Mouse (Mus musculus) testis, adult 2 months (tissue): ENCODE results near the gene Fbll1. TPM values are rescaled to one million over a fixed set of nuclear protein-coding genes. Genes with fewer than 3 reads are reported as not detected.

ENCODE experiments used
- H3K27ac ChIP-seq: fragments of 200-500 bp; 2 replicates; pipeline ENCODE4 v1.5.1; 2012; ENCODE audit warnings: low read depth, low read length; ENCODE audit not compliant: control insufficient read depth, insufficient read depth
- H3K27me3 ChIP-seq: fragments of 200-500 bp; 2 replicates; pipeline ENCODE4 v1.6.1; 2012; ENCODE audit warnings: mild to moderate bottlenecking, low read length, moderate library complexity; ENCODE audit not compliant: control insufficient read depth, insufficient read depth
- H3K36me3 ChIP-seq: fragments of 200-500 bp; 2 replicates; pipeline ENCODE4 v1.6.1; 2012; ENCODE audit warnings: mild to moderate bottlenecking, low read length; ENCODE audit not compliant: control insufficient read depth, insufficient read depth
- H3K4me1 ChIP-seq: fragments of 200-500 bp; 2 replicates; pipeline ENCODE4 v1.6.1; 2012; ENCODE audit warnings: low read length; ENCODE audit not compliant: control insufficient read depth, insufficient read depth
- H3K4me3 ChIP-seq: fragments of 200-500 bp; 2 replicates; pipeline ENCODE4 v1.5.1; 2012; ENCODE audit warnings: low read depth, mild to moderate bottlenecking, low read length, moderate library complexity, mixed read lengths; ENCODE audit not compliant: control insufficient read depth
- CTCF ChIP-seq: fragments of 200-500 bp; IDR thresholded peaks from 2 replicates; pipeline ENCODE4 v1.5.1; 2012; ENCODE audit warnings: low read depth, mild to moderate bottlenecking, inconsistent platforms, low read length, moderate library complexity; ENCODE audit not compliant: control insufficient read depth, insufficient read depth, insufficient replicate concordance
- POLR2A ChIP-seq: fragments of 200-500 bp; IDR thresholded peaks from 2 replicates; pipeline ENCODE4 v1.6.1; 2012; ENCODE audit warnings: low read depth, mild to moderate bottlenecking, inconsistent platforms, low read length, moderate library complexity; ENCODE audit not compliant: control insufficient read depth
- polyA plus RNA-seq: library from polyadenylated mRNA; depleted of rRNA; stranded (reverse); fragments of >200 nt; gene quantifications from 2 replicates; pipeline ENCODE4 v1.2.3, GENCODE M21; 2012

Fbll1 gene
- polyA plus RNA-seq, 1 experiment, result 5.5 TPM

DNA sequence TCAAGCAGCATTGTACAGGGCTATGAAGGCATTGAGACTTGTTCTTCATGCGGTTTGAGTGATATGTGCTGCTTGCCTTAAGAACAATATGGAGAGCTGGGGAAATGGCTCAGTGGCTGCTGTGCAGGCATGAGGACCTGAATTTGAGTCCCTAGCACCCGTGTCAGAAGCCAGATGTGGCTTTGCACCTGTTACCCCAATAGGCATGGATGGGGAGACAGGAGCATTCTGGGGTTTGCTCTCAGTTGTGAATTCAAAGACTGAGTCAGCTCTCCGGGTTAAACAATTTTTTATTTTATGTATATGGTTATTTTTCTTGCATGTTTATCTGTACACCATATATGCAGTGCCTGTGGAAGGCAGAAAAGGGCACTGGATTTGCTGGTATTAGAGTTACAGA lies 16.2 kb downstream of the Fbll1 start:
- TF ChIP-seq POLR2A (no peak), CTCF (no peak)

DNA sequence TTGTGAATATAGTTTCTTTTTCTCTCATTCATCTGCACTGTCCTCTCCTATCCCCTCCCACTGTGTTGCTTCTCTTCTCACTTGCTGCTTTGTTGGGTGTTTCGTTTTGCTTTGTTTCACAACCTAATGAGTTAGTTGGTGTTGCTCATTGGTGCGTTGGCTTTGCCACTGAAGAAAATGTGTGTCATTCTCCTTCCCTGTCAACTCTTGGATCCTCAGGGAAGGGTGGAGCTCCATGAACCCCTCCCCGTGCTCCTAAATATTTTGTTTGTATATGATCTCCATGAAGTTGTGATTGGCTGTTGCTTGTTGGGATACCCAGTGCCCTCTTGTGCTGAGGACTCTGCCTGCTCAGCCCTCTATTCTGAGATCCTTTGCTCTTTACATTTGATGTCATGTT lies 18.3 kb downstream of the Fbll1 start:
- Histone ChIP-seq H3K4me1 (no peaks in the 10 kb centered on the region), H3K27me3 (no peaks in the 10 kb centered on the region), H3K4me3 (no peak overlapping the region), H3K36me3 (no peaks in the 10 kb centered on the region; the same call in 1 of the 2 replicates), H3K27ac (no peak overlapping the region)
- TF ChIP-seq POLR2A, result no peak
- no peak for TF ChIP-seq CTCF

More for the DNA sequence above, 16.2 kb downstream of the Fbll1 start:
- Histone ChIP-seq H3K27ac (no peak overlapping the region), H3K4me3 (no peak overlapping the region), H3K4me1 (no peaks in the 10 kb centered on the region), H3K36me3 (no peaks in the 10 kb centered on the region), H3K27me3 (no peaks in the 10 kb centered on the region)

DNA sequence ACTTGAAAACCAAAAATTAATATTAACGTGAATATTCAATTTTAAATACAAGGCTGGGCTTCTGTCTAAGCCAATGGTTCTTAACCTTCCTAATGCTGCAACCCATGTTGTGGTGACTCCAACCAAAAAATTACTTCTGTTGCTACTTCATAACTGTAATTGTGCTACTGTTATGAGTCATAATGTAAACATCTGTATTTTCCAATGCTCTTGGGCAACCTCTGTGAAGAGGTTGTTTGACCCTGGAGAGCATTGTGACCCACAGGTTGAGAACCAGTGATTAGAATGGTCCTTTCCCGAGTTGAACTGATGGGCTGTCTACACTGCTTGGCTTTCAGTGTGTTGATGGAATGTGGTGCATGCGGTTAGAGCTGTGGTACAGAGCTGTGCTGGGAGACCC lies 22.2 kb downstream of the Fbll1 start:
- no peaks in the 10 kb centered on the region; the same call in 1 of the 2 replicates for H3K36me3 ChIP-seq
- no peak for TF ChIP-seq POLR2A
- TF ChIP-seq CTCF, result no peak
- no peak overlapping the region for H3K27ac ChIP-seq

DNA sequence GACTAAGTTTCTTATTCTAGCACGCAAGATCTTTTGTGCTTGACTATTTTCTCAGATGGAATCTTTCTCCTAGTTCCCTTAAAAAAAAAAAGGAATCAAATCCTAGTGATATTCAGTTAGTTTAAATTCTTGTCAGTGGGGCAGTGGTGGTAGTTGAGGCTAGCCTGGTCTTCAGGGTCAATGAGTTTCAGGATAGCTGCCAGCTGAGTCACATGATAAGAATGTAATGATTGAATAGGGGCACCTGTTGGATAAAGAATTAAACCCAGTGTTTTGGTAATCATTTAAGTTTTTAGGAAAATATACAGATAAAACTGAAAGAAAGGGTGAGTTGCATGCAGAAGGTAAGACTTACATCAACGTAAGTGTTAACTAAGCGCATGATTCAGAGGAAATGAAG lies 23.1 kb downstream of the Fbll1 start:
- no peaks in the 10 kb centered on the region; the same call in 1 of the 2 replicates for H3K36me3 ChIP-seq
- no peak for TF ChIP-seq CTCF
- no peak for TF ChIP-seq POLR2A
- H3K4me3 ChIP-seq, result no peak overlapping the region
- no peaks in the 10 kb centered on the region; the same call in 1 of the 2 replicates for H3K4me1 ChIP-seq
- no peaks in the 10 kb centered on the region for H3K27me3 ChIP-seq
- H3K27ac ChIP-seq, result no peak overlapping the region

More for the DNA sequence above, 22.2 kb downstream of the Fbll1 start:
- no peaks in the 10 kb centered on the region for H3K4me1 ChIP-seq
- H3K4me3 ChIP-seq, result no peak overlapping the region
- no peaks in the 10 kb centered on the region for H3K27me3 ChIP-seq

DNA sequence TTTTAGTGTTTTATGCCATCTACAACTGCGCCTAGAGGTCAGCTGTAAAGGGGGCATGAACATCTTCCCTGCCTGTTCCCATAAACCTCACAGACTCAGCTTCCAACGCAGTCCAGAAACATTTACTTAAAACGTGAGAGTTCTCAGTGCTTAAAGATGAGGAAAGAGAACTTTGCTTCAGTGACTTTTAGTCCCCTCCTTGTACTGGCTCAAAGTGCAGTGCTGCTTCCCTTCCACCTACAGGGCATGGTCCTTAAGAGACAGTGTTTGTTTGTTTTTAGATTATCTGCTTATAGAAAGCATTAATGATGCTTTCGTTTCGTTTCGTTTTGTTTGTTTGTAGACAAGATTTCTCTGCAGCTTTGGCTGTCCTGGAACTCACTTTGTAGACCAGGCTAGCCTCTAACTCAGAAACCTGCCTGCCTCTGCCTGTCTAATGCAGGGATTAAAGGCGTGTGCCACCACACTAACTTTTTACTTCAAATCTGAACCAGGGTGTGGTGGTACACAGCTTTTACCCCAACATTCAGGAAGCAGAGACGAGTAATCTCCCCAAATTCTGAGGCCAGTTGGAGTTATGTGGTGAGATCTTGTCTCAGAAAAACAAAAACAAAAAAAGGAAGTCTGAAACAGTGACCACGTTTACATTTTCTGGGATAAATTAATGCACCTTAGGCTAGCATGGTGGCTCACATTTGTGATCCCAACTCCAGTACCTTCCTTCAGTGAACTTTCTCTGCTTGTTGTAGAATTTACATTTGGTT lies 27.8 kb downstream of the Fbll1 start:
- TF ChIP-seq CTCF (no peak), POLR2A (no peak)
- Histone ChIP-seq H3K4me1 (peaks cover 5% of the 10 kb centered on the region), H3K4me3 (no peak overlapping the region; the same call in 1 of the 2 replicates), H3K36me3 (no peaks in the 10 kb centered on the region), H3K27ac (no peak overlapping the region), H3K27me3 (no peaks in the 10 kb centered on the region)

DNA sequence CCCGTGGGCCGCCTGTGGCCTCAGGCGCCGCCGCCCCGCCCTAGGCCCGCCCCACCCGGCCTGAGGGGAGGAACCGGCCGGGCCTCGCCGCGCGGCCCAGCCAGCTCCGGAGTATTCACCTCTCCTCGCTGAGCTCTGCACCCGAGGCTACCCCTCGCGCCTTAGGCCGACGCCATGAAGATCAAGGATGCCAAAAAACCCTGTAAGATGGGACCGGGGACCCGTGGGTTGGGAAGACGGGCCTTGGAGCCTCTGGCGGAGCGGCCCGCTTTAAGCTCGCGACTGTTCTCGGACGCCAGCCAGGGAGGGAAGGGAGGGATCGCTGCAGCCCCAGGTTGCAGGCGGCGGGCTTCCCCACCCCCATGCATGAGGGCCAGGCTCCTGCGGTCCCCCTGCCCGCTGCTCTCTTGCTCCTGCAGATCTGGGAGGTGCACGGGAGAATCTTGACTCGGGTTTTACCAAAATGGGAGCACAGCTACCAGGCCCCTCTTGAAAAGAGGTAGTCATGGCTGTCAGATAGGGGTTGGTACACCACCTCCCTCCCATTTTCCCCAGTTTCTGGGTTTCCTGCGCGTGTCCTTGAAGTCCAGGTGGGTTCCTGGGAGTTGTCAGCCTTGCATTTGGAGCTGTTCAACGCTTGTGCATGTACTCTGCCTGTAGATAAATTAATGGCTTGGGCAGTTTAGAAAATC lies 28.8 kb downstream of the Fbll1 start:
- H3K27me3 ChIP-seq, result no peaks in the 10 kb centered on the region
- H3K4me3 ChIP-seq, result peak overlapping the region; percentile 86
- no peaks in the 10 kb centered on the region for H3K36me3 ChIP-seq
- peak overlapping the region; percentile 80 for H3K27ac ChIP-seq
- no peak for TF ChIP-seq CTCF
- peak; percentile 67 for TF ChIP-seq POLR2A
- peaks cover 5% of the 10 kb centered on the region for H3K4me1 ChIP-seq

DNA sequence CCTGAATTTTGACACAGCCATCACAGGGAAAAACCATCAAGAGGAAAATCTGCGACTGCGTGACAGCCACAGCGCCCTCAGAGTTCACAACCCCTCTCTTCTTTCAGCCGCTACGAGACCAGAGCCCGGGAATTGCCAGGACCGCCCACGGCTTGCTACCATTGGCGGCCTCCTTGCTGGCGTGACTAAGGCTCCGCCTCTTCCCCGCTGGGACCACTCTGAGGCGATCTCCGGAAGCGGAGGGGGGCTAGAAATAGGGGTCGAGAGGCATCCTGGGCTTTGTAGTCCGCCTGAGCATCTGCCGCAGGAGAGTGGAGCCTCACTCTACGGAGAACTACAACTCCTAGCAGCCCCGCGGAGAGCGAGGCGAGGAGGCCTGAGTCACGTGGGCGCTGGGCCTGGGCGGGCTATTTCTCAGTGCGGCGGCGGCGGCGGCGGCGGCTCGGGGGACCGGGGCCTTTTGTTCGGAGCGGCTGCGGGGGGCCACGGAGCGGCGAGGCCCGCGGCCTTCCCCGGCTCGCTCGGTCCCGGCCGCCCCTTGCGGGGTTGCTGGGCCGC lies 29.4 kb downstream of the Fbll1 start, which contains the start of gene Pank3:
TSS of gene Pank3 (plus strand) at position 297 of the 558 bp plus-strand sequence.
- peak within 1 kb of the TSS; percentile 86 for H3K4me3 ChIP-seq
- peaks cover 5% of the 10 kb centered on the region for H3K4me1 ChIP-seq
- H3K36me3 ChIP-seq, result no peaks in the 10 kb centered on the region
- H3K27ac ChIP-seq, result peak within 1 kb of the TSS; percentile 80
- TF ChIP-seq CTCF (no peak), POLR2A (peak; percentile 53; the same call in 1 of the 2 replicates)
- H3K27me3 ChIP-seq, result no peaks in the 10 kb centered on the region
